Mouse (Mus musculus): ENCODE measurements around the gene Acaa1a.
"Not testable (repeated sequence)": the region's sequence is repeated elsewhere in the genome, so short reads cannot be mapped to it uniquely, and the experiment has no call there.

Gene Acaa1a

GRCm38 (mm10) chr9:119340212-119340580, 720 bp downstream of the Acaa1a start:
- DNase-seq (ENCODE audit: low spot score), result no peak

GRCm38 (mm10) chr9:119340909-119341816, 1.7 kb downstream of the Acaa1a start, which contains the start of gene Myd88:
Myd88 (minus strand) TSS chr9:119341411.
- peak; percentile 90 for DNase-seq (ENCODE audit: low spot score)

- no peak for DNase-seq (ENCODE audit: low spot score)
These were observed 3.3 kb downstream of the Acaa1a start for GRCm38 (mm10) chr9:119342728-119343127.

- DNase-seq (ENCODE audit: low spot score), result no peak
These were observed 6.9 kb downstream of the Acaa1a start for GRCm38 (mm10) chr9:119346376-119346775.

- no peak for DNase-seq (ENCODE audit: low spot score)
These were observed 11.1 kb downstream of the Acaa1a start for GRCm38 (mm10) chr9:119350531-119350930.

- DNase-seq (ENCODE audit: low spot score), result no peak
These were observed 11.7 kb downstream of the Acaa1a start for GRCm38 (mm10) chr9:119350947-119351705.

GRCm38 (mm10) chr9:119352060-119352459, 12.6 kb downstream of the Acaa1a start:
- peak; percentile 50 for DNase-seq (ENCODE audit: low spot score)

- DNase-seq (ENCODE audit: low spot score), result no peak
These were observed 14.4 kb downstream of the Acaa1a start for GRCm38 (mm10) chr9:119353926-119354325.

- no peak for DNase-seq (ENCODE audit: low spot score)
These were observed 16.5 kb downstream of the Acaa1a start for GRCm38 (mm10) chr9:119355943-119356342.

- peak; percentile 68 for DNase-seq (ENCODE audit: low spot score)
These were observed 18.0 kb downstream of the Acaa1a start, which contains the start of gene Xylb for GRCm38 (mm10) chr9:119357331-119358057. Xylb (plus strand) TSS chr9:119357381.

- no peak for DNase-seq (ENCODE audit: low spot score)
These were observed 18.6 kb downstream of the Acaa1a start for GRCm38 (mm10) chr9:119358058-119358429.

- no peak for DNase-seq (ENCODE audit: low spot score)
These were observed 21.9 kb downstream of the Acaa1a start for GRCm38 (mm10) chr9:119361416-119361815.

- DNase-seq (ENCODE audit: low spot score), result no peak
These were observed 23.8 kb downstream of the Acaa1a start for GRCm38 (mm10) chr9:119363229-119363628.

- no peak for DNase-seq (ENCODE audit: low spot score)
These were observed 25.8 kb downstream of the Acaa1a start, which contains the start of gene Slc22a14 for GRCm38 (mm10) chr9:119365284-119365683. Slc22a14 (minus strand) TSS chr9:119365553.

- DNase-seq (ENCODE audit: low spot score), result no peak
These were observed 28.9 kb downstream of the Acaa1a start for GRCm38 (mm10) chr9:119368367-119368766.

GRCm38 (mm10) chr9:119370770-119371169, 31.3 kb downstream of the Acaa1a start:
- not testable (repeated sequence) for DNase-seq (ENCODE audit: low spot score)

- DNase-seq (ENCODE audit: low spot score), result no peak
These were observed 31.8 kb downstream of the Acaa1a start for GRCm38 (mm10) chr9:119371251-119371650.

GRCm38 (mm10) chr9:119375008-119375407, 35.5 kb downstream of the Acaa1a start:
- DNase-seq (ENCODE audit: low spot score), result no peak

- DNase-seq (ENCODE audit: low spot score), result no peak
These were observed 36.1 kb downstream of the Acaa1a start for GRCm38 (mm10) chr9:119375556-119375955.

GRCm38 (mm10) chr9:119378231-119378630, 38.8 kb downstream of the Acaa1a start:
- no peak for DNase-seq (ENCODE audit: low spot score)

GRCm38 (mm10) chr9:119382603-119383002, 43.1 kb downstream of the Acaa1a start:
- DNase-seq (ENCODE audit: low spot score), result no peak

- DNase-seq (ENCODE audit: low spot score), result no peak
These were observed 49.5 kb downstream of the Acaa1a start for GRCm38 (mm10) chr9:119388956-119389355.

All from urinary bladder, postnatal 10 days (tissue).